Mouse (Mus musculus): ENCODE measurements around the gene Slc35a5. TPM values are rescaled to one million over a fixed set of nuclear protein-coding genes. Genes with fewer than 3 reads are reported as not detected.

Slc35a5 gene
- polyA plus RNA-seq, 1 experiment from 2014 or later = 18.7 TPM

DNA sequence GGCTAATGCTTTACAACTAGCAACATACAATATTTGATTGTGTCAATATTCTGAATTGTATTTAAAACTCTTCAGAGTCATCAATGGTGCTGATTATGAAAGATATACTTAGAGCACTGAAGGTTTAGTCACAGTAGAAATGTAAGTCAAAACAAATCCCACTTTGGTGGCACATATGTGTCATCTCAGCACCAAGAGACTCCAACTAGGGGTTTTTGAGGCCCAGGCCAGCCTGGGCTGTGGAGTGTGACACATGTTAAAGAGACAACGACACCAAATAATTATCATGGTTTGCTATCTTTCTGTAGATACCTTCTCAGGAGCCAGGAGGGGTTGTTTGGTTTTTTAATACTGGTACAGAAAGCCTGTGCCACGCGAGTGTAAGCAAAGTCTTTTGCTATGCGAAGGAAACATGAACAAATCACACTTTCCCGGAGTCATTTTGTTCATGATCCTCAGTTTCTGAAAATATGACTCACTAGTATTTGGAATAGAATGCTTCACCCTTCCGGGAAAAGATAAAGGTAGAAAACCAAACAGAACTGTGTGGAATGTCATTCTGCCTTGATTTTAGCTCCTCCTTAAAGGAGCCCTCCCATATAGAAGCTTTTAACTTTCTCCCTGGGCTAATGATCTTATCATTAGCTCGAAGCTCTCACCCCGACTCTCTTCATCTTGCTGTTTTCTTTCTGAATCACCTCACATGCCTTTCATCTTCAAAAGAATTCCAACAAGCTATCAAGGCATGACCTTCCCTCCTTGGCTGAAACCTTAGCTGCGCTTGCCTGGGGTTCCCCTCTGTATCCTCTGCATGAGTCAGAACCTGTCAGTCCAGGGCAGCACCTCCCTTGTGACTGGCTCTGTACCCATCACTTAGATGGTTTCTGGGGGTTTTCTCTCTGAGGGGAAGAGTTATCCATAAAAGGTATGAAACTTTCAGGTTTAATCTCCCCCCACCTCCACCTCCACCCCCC is 34.0 kb downstream of the Slc35a5 start:
- no peak for DNase-seq (ENCODE audit: low spot score)
- no peaks in the 10 kb centered on the region for H3K27me3 ChIP-seq (ENCODE audit: control insufficient read depth, insufficient read depth, low read length)
- H3K4me1 ChIP-seq (ENCODE audit: control insufficient read depth, insufficient read depth, low read length) = no peaks in the 10 kb centered on the region
- no peak for ATAC-seq (ENCODE audit: insufficient read depth, low FRiP score, low TSS enrichment)
- H3K4me2 ChIP-seq (ENCODE audit: low read depth) = no peak overlapping the region
- H3K4me3 ChIP-seq (ENCODE audit: low read depth, low read length) = no peak overlapping the region
- H3K9me3 ChIP-seq (ENCODE audit: control insufficient read depth, low read length) = no peaks in the 10 kb centered on the region
- 71% methylated on average over 9 of the region's 9 CpGs for WGBS
- no peaks in the 10 kb centered on the region for H3K36me3 ChIP-seq (ENCODE audit: control insufficient read depth, insufficient read depth, low read length)
- H3K9ac ChIP-seq (ENCODE audit: low read length) = no peak overlapping the region
- H3K27ac ChIP-seq (ENCODE audit: low read depth, low read length) = no peak overlapping the region

DNA sequence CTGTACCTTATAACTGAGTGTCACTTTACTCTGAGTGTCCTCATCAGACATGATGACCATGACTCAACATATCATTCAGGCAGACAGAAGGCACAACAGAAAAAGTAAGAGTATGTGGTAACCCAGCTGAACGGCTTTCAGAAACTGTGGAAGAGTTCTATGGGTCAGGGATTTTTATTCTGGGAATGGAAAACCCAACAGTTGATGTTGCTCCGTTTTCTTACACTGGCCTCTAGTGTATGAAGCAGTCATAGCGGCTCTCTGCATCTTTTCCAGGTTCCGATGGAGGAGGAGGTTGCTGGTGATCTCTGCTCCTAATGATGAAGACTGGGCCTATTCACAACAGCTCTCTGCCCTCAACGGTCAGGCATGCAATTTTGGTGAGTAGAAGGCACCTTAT is 35.9 kb downstream of the Slc35a5 start:
- ATAC-seq (ENCODE audit: insufficient read depth, low FRiP score, low TSS enrichment) = no peak
- Histone ChIP-seq H3K36me3 (ENCODE audit: control insufficient read depth, insufficient read depth, low read length) (no peaks in the 10 kb centered on the region), H3K4me2 (ENCODE audit: low read depth) (no peak overlapping the region), H3K4me3 (ENCODE audit: low read depth, low read length) (no peak overlapping the region), H3K27me3 (ENCODE audit: control insufficient read depth, insufficient read depth, low read length) (no peaks in the 10 kb centered on the region), H3K9ac (ENCODE audit: low read length) (no peak overlapping the region), H3K27ac (ENCODE audit: low read depth, low read length) (no peak overlapping the region), H3K9me3 (ENCODE audit: control insufficient read depth, low read length) (no peaks in the 10 kb centered on the region), H3K4me1 (ENCODE audit: control insufficient read depth, insufficient read depth, low read length) (no peaks in the 10 kb centered on the region)
- 74% methylated on average over 5 of the region's 5 CpGs for WGBS
- no peak for DNase-seq (ENCODE audit: low spot score)

GRCm38 (mm10) chr16:45120844-45121425 is 37.6 kb downstream of the Slc35a5 start:
- Histone ChIP-seq H3K9me3 (ENCODE audit: control insufficient read depth, low read length) (no peaks in the 10 kb centered on the region), H3K36me3 (ENCODE audit: control insufficient read depth, insufficient read depth, low read length) (no peaks in the 10 kb centered on the region), H3K4me1 (ENCODE audit: control insufficient read depth, insufficient read depth, low read length) (no peaks in the 10 kb centered on the region), H3K27me3 (ENCODE audit: control insufficient read depth, insufficient read depth, low read length) (no peaks in the 10 kb centered on the region), H3K4me2 (ENCODE audit: low read depth) (no peak overlapping the region), H3K4me3 (ENCODE audit: low read depth, low read length) (no peak overlapping the region), H3K27ac (ENCODE audit: low read depth, low read length) (no peak overlapping the region), H3K9ac (ENCODE audit: low read length) (no peak overlapping the region)
- WGBS = 83% methylated on average over 5 of the region's 5 CpGs
- DNase-seq (ENCODE audit: low spot score) = no peak
- ATAC-seq (ENCODE audit: insufficient read depth, low FRiP score, low TSS enrichment) = no peak

- H3K9ac ChIP-seq (ENCODE audit: low read length) = no peak overlapping the region
- ATAC-seq (ENCODE audit: insufficient read depth, low FRiP score, low TSS enrichment) (no peak), DNase-seq (ENCODE audit: low spot score) (no peak)
- H3K9me3 ChIP-seq (ENCODE audit: control insufficient read depth, low read length) = no peaks in the 10 kb centered on the region
- H3K4me1 ChIP-seq (ENCODE audit: control insufficient read depth, insufficient read depth, low read length) = no peaks in the 10 kb centered on the region
- no peak overlapping the region for H3K4me3 ChIP-seq (ENCODE audit: low read depth, low read length)
- H3K27ac ChIP-seq (ENCODE audit: low read depth, low read length) = no peak overlapping the region
- H3K36me3 ChIP-seq (ENCODE audit: control insufficient read depth, insufficient read depth, low read length) = no peaks in the 10 kb centered on the region
- H3K27me3 ChIP-seq (ENCODE audit: control insufficient read depth, insufficient read depth, low read length) = no peaks in the 10 kb centered on the region
- 83% methylated on average over 3 of the region's 3 CpGs for WGBS
- H3K4me2 ChIP-seq (ENCODE audit: low read depth) = no peak overlapping the region
These were observed 39.7 kb downstream of the Slc35a5 start for GRCm38 (mm10) chr16:45118760-45119159.

- WGBS = 93% methylated on average over 3 of the region's 3 CpGs
- H3K27me3 ChIP-seq (ENCODE audit: control insufficient read depth, insufficient read depth, low read length) = no peaks in the 10 kb centered on the region
- H3K36me3 ChIP-seq (ENCODE audit: control insufficient read depth, insufficient read depth, low read length) = no peaks in the 10 kb centered on the region
- no peak overlapping the region for H3K4me3 ChIP-seq (ENCODE audit: low read depth, low read length)
- DNase-seq (ENCODE audit: low spot score) (no peak), ATAC-seq (ENCODE audit: insufficient read depth, low FRiP score, low TSS enrichment) (no peak)
- H3K4me1 ChIP-seq (ENCODE audit: control insufficient read depth, insufficient read depth, low read length) = no peaks in the 10 kb centered on the region
- H3K9ac ChIP-seq (ENCODE audit: low read length) = no peak overlapping the region
- no peak overlapping the region for H3K4me2 ChIP-seq (ENCODE audit: low read depth)
- H3K9me3 ChIP-seq (ENCODE audit: control insufficient read depth, low read length) = no peaks in the 10 kb centered on the region
- H3K27ac ChIP-seq (ENCODE audit: low read depth, low read length) = no peak overlapping the region
These were observed 41.3 kb downstream of the Slc35a5 start for GRCm38 (mm10) chr16:45117200-45117599.

DNA sequence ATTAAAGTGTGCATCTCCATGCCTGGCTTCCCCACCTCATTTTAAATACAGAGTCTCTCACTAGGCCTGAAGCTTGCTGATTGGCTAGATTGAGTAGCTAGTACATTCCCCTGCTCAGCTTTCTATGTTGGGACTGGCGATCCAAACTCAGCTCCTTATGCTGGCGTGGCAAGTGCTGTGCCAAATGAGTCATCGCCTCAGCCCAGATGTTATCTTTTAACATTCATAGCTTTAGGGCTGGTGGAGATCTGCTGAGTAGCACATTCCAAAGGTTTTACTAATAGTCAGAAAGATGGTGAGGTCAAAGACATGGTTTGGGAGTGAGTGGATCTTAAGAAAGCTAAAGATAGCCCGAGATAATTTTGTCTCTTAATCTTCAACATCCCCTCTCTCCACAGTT is 48.0 kb downstream of the Slc35a5 start:
- no peak overlapping the region for H3K9ac ChIP-seq (ENCODE audit: low read length)
- H3K27ac ChIP-seq (ENCODE audit: low read depth, low read length) = no peak overlapping the region
- H3K27me3 ChIP-seq (ENCODE audit: control insufficient read depth, insufficient read depth, low read length) = no peaks in the 10 kb centered on the region
- H3K4me1 ChIP-seq (ENCODE audit: control insufficient read depth, insufficient read depth, low read length) = no peaks in the 10 kb centered on the region
- 70% methylated on average over 4 of the region's 4 CpGs for WGBS
- no peak overlapping the region for H3K4me2 ChIP-seq (ENCODE audit: low read depth)
- H3K4me3 ChIP-seq (ENCODE audit: low read depth, low read length) = no peak overlapping the region
- ATAC-seq (ENCODE audit: insufficient read depth, low FRiP score, low TSS enrichment) = no peak
- H3K9me3 ChIP-seq (ENCODE audit: control insufficient read depth, low read length) = no peaks in the 10 kb centered on the region
- no peak for DNase-seq (ENCODE audit: low spot score)
- H3K36me3 ChIP-seq (ENCODE audit: control insufficient read depth, insufficient read depth, low read length) = no peaks in the 10 kb centered on the region

DNA sequence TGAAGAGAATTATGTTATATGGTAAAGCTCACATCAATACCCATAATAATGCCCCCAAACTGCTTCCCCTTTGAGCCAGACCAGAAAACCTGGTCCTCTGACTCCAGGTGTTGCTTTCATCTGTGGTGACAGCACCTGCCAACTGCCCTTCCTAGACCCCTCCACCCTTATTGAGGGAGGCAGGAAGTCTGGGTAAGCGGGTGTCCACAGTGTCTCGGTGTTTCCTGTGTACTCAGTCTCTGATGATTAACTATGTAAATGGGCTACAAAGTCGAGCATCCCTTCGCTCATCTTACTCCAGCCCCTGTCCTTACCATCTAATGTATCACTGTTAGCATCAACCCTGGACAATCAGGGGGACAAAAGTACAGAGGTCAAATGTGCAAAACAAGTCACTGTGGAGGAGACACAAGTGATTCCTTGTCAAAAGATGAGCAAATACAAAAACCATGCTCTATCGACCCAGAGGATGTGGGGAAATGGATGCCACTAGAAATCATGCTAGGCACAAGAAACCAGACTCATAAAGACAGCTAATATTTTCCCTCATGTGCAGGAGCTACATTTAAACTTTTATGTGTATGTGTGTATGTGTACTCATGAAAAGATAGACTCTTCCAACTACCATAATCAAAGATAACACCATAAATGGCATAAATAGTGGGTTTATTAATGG is 50.2 kb downstream of the Slc35a5 start:
- Histone ChIP-seq H3K4me3 (ENCODE audit: low read depth, low read length) (no peak overlapping the region), H3K4me2 (ENCODE audit: low read depth) (no peak overlapping the region), H3K27me3 (ENCODE audit: control insufficient read depth, insufficient read depth, low read length) (no peaks in the 10 kb centered on the region), H3K9ac (ENCODE audit: low read length) (no peak overlapping the region), H3K27ac (ENCODE audit: low read depth, low read length) (no peak overlapping the region), H3K9me3 (ENCODE audit: control insufficient read depth, low read length) (no peaks in the 10 kb centered on the region), H3K4me1 (ENCODE audit: control insufficient read depth, insufficient read depth, low read length) (no peaks in the 10 kb centered on the region), H3K36me3 (ENCODE audit: control insufficient read depth, insufficient read depth, low read length) (no peaks in the 10 kb centered on the region)
- 80% methylated on average over 5 of the region's 5 CpGs for WGBS
- no peak for DNase-seq (ENCODE audit: low spot score)
- ATAC-seq (ENCODE audit: insufficient read depth, low FRiP score, low TSS enrichment) = no peak

DNA sequence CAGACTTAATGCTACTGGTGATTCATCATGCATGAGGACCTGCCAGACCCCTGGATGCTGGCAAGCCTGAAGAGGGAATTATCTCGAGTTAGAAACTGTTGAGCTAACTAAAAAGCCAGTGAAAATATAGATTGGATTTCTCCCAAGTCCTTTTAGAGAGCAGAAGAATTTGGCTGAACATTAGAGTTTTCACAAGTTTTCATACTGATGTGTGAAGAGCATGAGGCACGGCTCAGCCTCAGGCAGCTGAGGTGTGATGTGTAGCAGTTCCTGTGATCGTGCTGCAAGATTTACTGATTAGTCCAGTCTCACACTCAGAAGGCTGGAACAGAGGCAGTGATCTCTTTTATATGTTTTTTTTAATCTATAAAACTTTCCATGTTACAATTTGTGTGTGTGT is 53.5 kb downstream of the Slc35a5 start:
- Histone ChIP-seq H3K9ac (ENCODE audit: low read length) (no peak overlapping the region), H3K4me3 (ENCODE audit: low read depth, low read length) (no peak overlapping the region), H3K36me3 (ENCODE audit: control insufficient read depth, insufficient read depth, low read length) (no peaks in the 10 kb centered on the region), H3K27me3 (ENCODE audit: control insufficient read depth, insufficient read depth, low read length) (no peaks in the 10 kb centered on the region), H3K9me3 (ENCODE audit: control insufficient read depth, low read length) (no peaks in the 10 kb centered on the region), H3K4me2 (ENCODE audit: low read depth) (no peak overlapping the region), H3K4me1 (ENCODE audit: control insufficient read depth, insufficient read depth, low read length) (no peaks in the 10 kb centered on the region), H3K27ac (ENCODE audit: low read depth, low read length) (no peak overlapping the region)
- no peak for DNase-seq (ENCODE audit: low spot score)
- WGBS = 76% methylated on average over 3 of the region's 3 CpGs
- no peak for ATAC-seq (ENCODE audit: insufficient read depth, low FRiP score, low TSS enrichment)
